Mouse (Mus musculus) lung, embryonic 16.5 days (tissue): ENCODE measurements around the gene Gm6370. TPM values are rescaled to one million over a fixed set of nuclear protein-coding genes. Genes with fewer than 3 reads are reported as not detected.

ENCODE experiments used
- polyA plus RNA-seq: library from polyadenylated mRNA; unstranded; fragments of >200 nt; fragmentation: Nextera tagmentation; extraction: Ambion mirVana; gene quantifications from 2 replicates; pipeline ENCODE4 v1.2.1, GENCODE M21; 2015

Gm6370 gene
- polyA plus RNA-seq, 1 experiment from 2014 or later, result not detected

Other genes starting within 250 kb of the Gm6370 start
- gene Wasf3, start 106.4 kb upstream of the Gm6370 start, polyA plus RNA-seq, result 0.92 and 1.0 TPM in 2 replicates
- not detected in 2 replicates for gene Gm6408, start 9.4 kb upstream of the Gm6370 start, polyA plus RNA-seq
- not detected in 2 replicates for gene 4930449I24Rik, start 11.0 kb downstream of the Gm6370 start, polyA plus RNA-seq
- not detected in 2 replicates for gene Gm3402, start 22.8 kb downstream of the Gm6370 start, polyA plus RNA-seq
- not detected in 2 replicates for gene Gm3404, start 34.4 kb downstream of the Gm6370 start, polyA plus RNA-seq
- gene Gm3409, start 46.3 kb downstream of the Gm6370 start, polyA plus RNA-seq, result not detected in 2 replicates
- gene Gm3415, start 64.8 kb downstream of the Gm6370 start, polyA plus RNA-seq, result not detected in 2 replicates
- not detected in 2 replicates for gene Gpr12, start 93.9 kb downstream of the Gm6370 start, polyA plus RNA-seq